ENCODE assay signal across 15 mouse cellular contexts in genomic region chr2:60788173-60788908, GRCm38 (mm10).
DNase-seq lines count a peak whose midpoint lies in the region; ATAC-seq and TF ChIP-seq lines count a peak whose summit lies in the region.
"Had no signal": no experiment of that assay in that cellular context is flagged by ENCODE, and none has a peak within 500 bp of the region (broad histone marks: within the 10 kb centered on the region; RNA-seq: fewer than 3 reads in every experiment).

No protein-coding gene starts in this region.

- H3K27me3 ChIP-seq in forebrain, embryonic 12.5 days = peaks cover 84% of the 10 kb centered on the region
- no peaks in the 10 kb centered on the region for H3K27me3 ChIP-seq in hindbrain, embryonic 16.5 days (replicated peaks; ENCODE audit: control insufficient read depth, insufficient read depth, low read length)
- peaks cover 12% of the 10 kb centered on the region for H3K27me3 ChIP-seq in neural tube, embryonic 13.5 days
- no peaks in the 10 kb centered on the region for H3K27me3 ChIP-seq in lung, postnatal 0 days (replicated peaks; ENCODE audit: insufficient read depth, low read length)
- no peaks in the 10 kb centered on the region for H3K27me3 ChIP-seq in kidney, adult 2 months (replicated peaks; ENCODE audit: control insufficient read depth, insufficient read depth, low read length)
- H3K27me3 ChIP-seq: embryonic facial prominence, embryonic 15.5 days; heart, embryonic 12.5 days; liver, embryonic 12.5 days had no signal

- DNase-seq in embryo, embryonic 10.5 days (ENCODE audit: low spot score) = peak; percentile 74
- no peak for DNase-seq in lung, postnatal 0 days (ENCODE audit: low spot score)
- DNase-seq in kidney, adult 2 months = no peak
- DNase-seq in right cerebral cortex, postnatal 36 days (ENCODE audit: low spot score in 2 of 2) = no peak
- DNase-seq: adrenal gland, postnatal 36 days; cerebellum, adult 9-11 months; kidney, postnatal 14 days; right cerebral cortex, postnatal 25 days had no signal

- H3K9ac ChIP-seq in forebrain, embryonic 12.5 days = no peak overlapping the region
- no peak overlapping the region for H3K9ac ChIP-seq in hindbrain, embryonic 16.5 days (ENCODE audit: low read depth, low read length)
- H3K9ac ChIP-seq in neural tube, embryonic 13.5 days = no peak overlapping the region
- H3K9ac ChIP-seq in lung, postnatal 0 days (replicated peaks; ENCODE audit: low read depth) = no peak overlapping the region
- H3K9ac ChIP-seq: embryonic facial prominence, embryonic 15.5 days; heart, embryonic 12.5 days; liver, embryonic 12.5 days had no signal

- H3K27ac ChIP-seq in forebrain, embryonic 12.5 days = no peak overlapping the region
- H3K27ac ChIP-seq in hindbrain, embryonic 16.5 days (ENCODE audit: low read depth, low read length) = 0 out of 2 replicates have a peak overlapping the region, but pooled peaks have one; percentile 6
- peak overlapping the region; percentile 23; the same call in 1 of the 2 replicates for H3K27ac ChIP-seq in neural tube, embryonic 13.5 days (replicated peaks)
- no peak overlapping the region for H3K27ac ChIP-seq in lung, postnatal 0 days (ENCODE audit: low read length)
- H3K27ac ChIP-seq in kidney, adult 2 months (ENCODE audit: insufficient read depth, low read depth, low read length) = no peak overlapping the region
- H3K27ac ChIP-seq: embryonic facial prominence, embryonic 15.5 days; liver, embryonic 12.5 days; macrophage had no signal

- H3K9me3 ChIP-seq in forebrain, embryonic 12.5 days = no peaks in the 10 kb centered on the region
- no peaks in the 10 kb centered on the region for H3K9me3 ChIP-seq in hindbrain, embryonic 16.5 days (ENCODE audit: control insufficient read depth, low read length)
- H3K9me3 ChIP-seq in neural tube, embryonic 13.5 days = no peaks in the 10 kb centered on the region
- no peaks in the 10 kb centered on the region for H3K9me3 ChIP-seq in lung, postnatal 0 days (ENCODE audit: low read length)
- H3K9me3 ChIP-seq: embryonic facial prominence, embryonic 15.5 days; heart, embryonic 12.5 days; liver, embryonic 12.5 days had no signal

- TF ChIP-seq CTCF in lung, postnatal 0 days (IDR thresholded peaks at IDR 0.05) = no peak
- no peak for TF ChIP-seq CTCF in kidney, adult 2 months (conservative IDR thresholded peaks at IDR 0.05; ENCODE audit: insufficient read depth, insufficient read length, low read depth, low read length)

- ATAC-seq in forebrain, embryonic 12.5 days (ENCODE audit: low FRiP score) = peak; percentile 85
- ATAC-seq in hindbrain, embryonic 16.5 days = peak; percentile 86
- ATAC-seq in neural tube, embryonic 13.5 days (ENCODE audit: low read depth) = peak; percentile 64
- ATAC-seq in lung, postnatal 0 days = no peak
- ATAC-seq: liver, embryonic 12.5 days had no signal

- peaks cover 17% of the 10 kb centered on the region for H3K4me1 ChIP-seq in forebrain, embryonic 12.5 days
- H3K4me1 ChIP-seq in hindbrain, embryonic 16.5 days (ENCODE audit: control insufficient read depth, insufficient read depth, low read depth, low read length) = peaks cover 4% of the 10 kb centered on the region
- peaks cover 20% of the 10 kb centered on the region for H3K4me1 ChIP-seq in neural tube, embryonic 13.5 days (replicated peaks)
- H3K4me1 ChIP-seq in lung, postnatal 0 days (ENCODE audit: insufficient read depth, low read depth, low read length) = no peaks in the 10 kb centered on the region
- no peaks in the 10 kb centered on the region for H3K4me1 ChIP-seq in kidney, adult 2 months (ENCODE audit: control insufficient read depth, insufficient read depth, low read length)
- H3K4me1 ChIP-seq: liver, embryonic 12.5 days had no signal

- TF ChIP-seq POLR2A in kidney, adult 2 months (IDR thresholded peaks at IDR 0.05; ENCODE audit: low read depth, low read length) = no peak

- 12% methylated on average over 6 of the region's 6 CpGs for WGBS in forebrain, embryonic 12.5 days
- 20% methylated on average over 6 of the region's 6 CpGs for WGBS in hindbrain, embryonic 16.5 days
- 25% methylated on average over 6 of the region's 6 CpGs for WGBS in neural tube, embryonic 13.5 days
- 86% methylated on average over 6 of the region's 6 CpGs for WGBS in lung, postnatal 0 days
- 85% methylated on average over 6 of the region's 6 CpGs for WGBS in kidney, adult 2 months

- TF ChIP-seq EP300 in lung, postnatal 0 days (IDR thresholded peaks at IDR 0.05) = no peak

- H3K4me3 ChIP-seq in forebrain, embryonic 12.5 days (replicated peaks) = no peak overlapping the region
- no peak overlapping the region for H3K4me3 ChIP-seq in hindbrain, embryonic 16.5 days (ENCODE audit: low read length)
- H3K4me3 ChIP-seq in neural tube, embryonic 13.5 days = no peak overlapping the region
- no peak overlapping the region for H3K4me3 ChIP-seq in lung, postnatal 0 days (ENCODE audit: low read depth, low read length)
- no peak overlapping the region for H3K4me3 ChIP-seq in kidney, adult 2 months (ENCODE audit: insufficient read depth, low read depth, low read length)
- H3K4me3 ChIP-seq: embryonic facial prominence, embryonic 15.5 days; heart, embryonic 12.5 days; liver, embryonic 12.5 days had no signal

- H3K36me3 ChIP-seq in forebrain, embryonic 12.5 days (replicated peaks) = no peaks in the 10 kb centered on the region
- H3K36me3 ChIP-seq in hindbrain, embryonic 16.5 days (ENCODE audit: control insufficient read depth, insufficient read depth, low read length) = no peaks in the 10 kb centered on the region
- H3K36me3 ChIP-seq in neural tube, embryonic 13.5 days = no peaks in the 10 kb centered on the region
- H3K36me3 ChIP-seq in lung, postnatal 0 days (ENCODE audit: insufficient read depth, low read length) = peaks cover 13% of the 10 kb centered on the region; the same call in 1 of the 2 replicates
- no peaks in the 10 kb centered on the region for H3K36me3 ChIP-seq in kidney, adult 2 months (ENCODE audit: control insufficient read depth, insufficient read depth, low read length)

- H3K4me2 ChIP-seq in forebrain, embryonic 12.5 days = no peak overlapping the region
- H3K4me2 ChIP-seq in hindbrain, embryonic 16.5 days (ENCODE audit: low read length) = no peak overlapping the region
- H3K4me2 ChIP-seq in neural tube, embryonic 13.5 days = no peak overlapping the region
- H3K4me2 ChIP-seq in lung, postnatal 0 days (replicated peaks; ENCODE audit: low read depth, low read length) = no peak overlapping the region
- H3K4me2 ChIP-seq: embryonic facial prominence, embryonic 15.5 days; heart, embryonic 12.5 days; liver, embryonic 12.5 days had no signal

Comparison
In these comparisons a context has a peak if more than half of its experiments do, and no peak if none do; other contexts are left out.
1. H3K27ac ChIP-seq: peak in hindbrain, embryonic 16.5 days (single experiment) and neural tube, embryonic 13.5 days (single experiment); none in forebrain, embryonic 12.5 days (single experiment), lung, postnatal 0 days (single experiment) and kidney, adult 2 months (single experiment).